Mouse (Mus musculus): ENCODE data around the gene Lrp6. TPM values are rescaled to one million over a fixed set of nuclear protein-coding genes. Genes with fewer than 3 reads are reported as not detected.

The Lrp6 gene
- polyA plus RNA-seq, 1 experiment from 2014 or later = 10.1 TPM

- Histone ChIP-seq H3K9me3 (ENCODE audit: low read length) (no peaks in the 10 kb centered on the region), H3K27me3 (ENCODE audit: insufficient read depth, low read length) (no peaks in the 10 kb centered on the region), H3K4me1 (ENCODE audit: insufficient read depth) (peaks cover 3% of the 10 kb centered on the region; the same call in 1 of the 2 replicates), H3K4me2 (ENCODE audit: low read depth, low read length) (no peak overlapping the region), H3K9ac (replicated peaks) (no peak overlapping the region), H3K36me3 (replicated peaks; ENCODE audit: insufficient read depth, low read length) (no peaks in the 10 kb centered on the region), H3K4me3 (ENCODE audit: low read depth, low read length) (no peak overlapping the region), H3K27ac (ENCODE audit: low read depth) (no peak overlapping the region)
- TF ChIP-seq EP300 (IDR thresholded peaks at IDR 0.05; ENCODE audit: low read depth) (no peak), CTCF (IDR thresholded peaks at IDR 0.05; ENCODE audit: low read depth) (no peak)
- DNase-seq = no peak
- WGBS (ENCODE audit: insufficient replicate concordance) = 71% methylated on average over 9 of the region's 9 CpGs
- no peak for ATAC-seq
These were observed 136.5 kb downstream of the Lrp6 start for GRCm38 (mm10) chr6:134430161-134430799.

DNA sequence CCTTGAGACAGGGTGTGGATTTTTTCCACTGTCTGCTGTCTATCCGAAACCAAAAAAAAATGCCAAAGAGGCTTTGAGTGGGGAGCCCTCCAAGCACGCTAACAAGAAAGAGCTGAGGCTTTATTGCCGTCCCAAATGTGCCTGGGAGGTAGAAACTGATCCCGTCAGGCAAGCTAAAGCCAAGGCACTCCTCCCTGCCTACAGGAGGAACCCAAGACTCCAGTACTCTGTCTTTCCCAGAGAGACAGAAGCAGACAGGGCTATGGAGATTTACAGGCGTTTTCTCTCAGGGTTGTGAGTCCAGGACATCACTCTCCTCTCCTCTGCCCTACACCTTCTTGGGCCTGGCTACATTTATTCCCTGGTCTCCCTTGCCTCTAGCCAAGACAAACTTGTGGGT lies 138.3 kb downstream of the Lrp6 start:
- no peak overlapping the region for H3K27ac ChIP-seq (ENCODE audit: low read depth)
- TF ChIP-seq EP300 (IDR thresholded peaks at IDR 0.05; ENCODE audit: low read depth) = no peak
- no peak for TF ChIP-seq CTCF (IDR thresholded peaks at IDR 0.05; ENCODE audit: low read depth)
- H3K9me3 ChIP-seq (ENCODE audit: low read length) = no peaks in the 10 kb centered on the region
- H3K4me2 ChIP-seq (ENCODE audit: low read depth, low read length) = no peak overlapping the region
- 78% methylated on average over 5 of the region's 5 CpGs for WGBS (ENCODE audit: insufficient replicate concordance)
- DNase-seq = no peak
- no peak overlapping the region for H3K9ac ChIP-seq (replicated peaks)
- no peak overlapping the region for H3K4me3 ChIP-seq (ENCODE audit: low read depth, low read length)
- H3K4me1 ChIP-seq (ENCODE audit: insufficient read depth) = peaks cover 4% of the 10 kb centered on the region; the same call in 1 of the 2 replicates
- H3K27me3 ChIP-seq (ENCODE audit: insufficient read depth, low read length) = no peaks in the 10 kb centered on the region
- no peak for ATAC-seq
- H3K36me3 ChIP-seq (replicated peaks; ENCODE audit: insufficient read depth, low read length) = no peaks in the 10 kb centered on the region

DNA sequence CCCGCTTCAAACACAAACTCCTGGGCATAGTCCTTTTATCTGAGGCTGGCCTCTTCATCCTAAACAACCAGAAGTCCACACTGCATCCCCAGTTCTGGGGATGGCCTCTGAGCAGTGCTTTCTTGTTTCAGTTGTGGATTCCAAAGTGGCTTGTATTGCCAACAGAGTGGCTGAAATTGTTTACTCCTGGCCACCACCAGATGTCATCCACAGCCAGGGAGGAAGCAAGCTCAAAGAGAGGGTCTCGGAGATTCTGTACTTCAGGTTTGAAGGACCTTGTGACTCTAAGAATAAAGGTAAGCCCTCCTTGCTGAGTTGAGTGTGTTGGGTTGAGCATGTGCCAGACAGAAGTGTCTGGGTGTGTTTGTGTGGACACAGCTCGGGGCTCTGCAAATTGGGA lies 139.6 kb downstream of the Lrp6 start:
- ATAC-seq = no peak
- H3K27ac ChIP-seq (ENCODE audit: low read depth) = no peak overlapping the region
- no peak overlapping the region for H3K4me3 ChIP-seq (ENCODE audit: low read depth, low read length)
- no peaks in the 10 kb centered on the region for H3K9me3 ChIP-seq (ENCODE audit: low read length)
- no peak for DNase-seq
- H3K4me1 ChIP-seq (ENCODE audit: insufficient read depth) = peaks cover 4% of the 10 kb centered on the region; the same call in 1 of the 2 replicates
- H3K27me3 ChIP-seq (ENCODE audit: insufficient read depth, low read length) = no peaks in the 10 kb centered on the region
- WGBS (ENCODE audit: insufficient replicate concordance) = 76% methylated on average over 3 of the region's 3 CpGs
- TF ChIP-seq CTCF (IDR thresholded peaks at IDR 0.05; ENCODE audit: low read depth) (peak; percentile 37), EP300 (IDR thresholded peaks at IDR 0.05; ENCODE audit: low read depth) (no peak)
- H3K9ac ChIP-seq (replicated peaks) = no peak overlapping the region
- H3K4me2 ChIP-seq (ENCODE audit: low read depth, low read length) = no peak overlapping the region
- H3K36me3 ChIP-seq (replicated peaks; ENCODE audit: insufficient read depth, low read length) = no peaks in the 10 kb centered on the region

- no peak overlapping the region for H3K9ac ChIP-seq (replicated peaks)
These were observed 141.5 kb downstream of the Lrp6 start for GRCm38 (mm10) chr6:134425216-134425717.

GRCm38 (mm10) chr6:134421921-134422320 lies 144.8 kb downstream of the Lrp6 start:
- Histone ChIP-seq H3K4me1 (ENCODE audit: insufficient read depth) (peaks cover 4% of the 10 kb centered on the region; the same call in 1 of the 2 replicates), H3K27ac (ENCODE audit: low read depth) (no peak overlapping the region), H3K4me2 (ENCODE audit: low read depth, low read length) (no peak overlapping the region), H3K9ac (replicated peaks) (no peak overlapping the region), H3K4me3 (ENCODE audit: low read depth, low read length) (no peak overlapping the region), H3K36me3 (replicated peaks; ENCODE audit: insufficient read depth, low read length) (no peaks in the 10 kb centered on the region), H3K27me3 (ENCODE audit: insufficient read depth, low read length) (no peaks in the 10 kb centered on the region), H3K9me3 (ENCODE audit: low read length) (no peaks in the 10 kb centered on the region)
- WGBS (ENCODE audit: insufficient replicate concordance) = 82% methylated on average over 6 of the region's 6 CpGs
- TF ChIP-seq CTCF (IDR thresholded peaks at IDR 0.05; ENCODE audit: low read depth) = no peak
- TF ChIP-seq EP300 (IDR thresholded peaks at IDR 0.05; ENCODE audit: low read depth) = no peak
- DNase-seq (no peak), ATAC-seq (no peak)

More at GRCm38 (mm10) chr6:134425216-134425717, 141.5 kb downstream of the Lrp6 start:
- H3K4me1 ChIP-seq (ENCODE audit: insufficient read depth) = peaks cover 4% of the 10 kb centered on the region; the same call in 1 of the 2 replicates
- H3K27me3 ChIP-seq (ENCODE audit: insufficient read depth, low read length) = no peaks in the 10 kb centered on the region
- no peak overlapping the region for H3K4me3 ChIP-seq (ENCODE audit: low read depth, low read length)
- no peak overlapping the region for H3K27ac ChIP-seq (ENCODE audit: low read depth)
- WGBS (ENCODE audit: insufficient replicate concordance) = 31% methylated on average over 11 of the region's 11 CpGs
- no peaks in the 10 kb centered on the region for H3K9me3 ChIP-seq (ENCODE audit: low read length)
- peak overlapping the region; percentile 31 for H3K4me2 ChIP-seq (ENCODE audit: low read depth, low read length)
- ATAC-seq = peak; percentile 84
- peak; percentile 45 for DNase-seq
- TF ChIP-seq EP300 (IDR thresholded peaks at IDR 0.05; ENCODE audit: low read depth) (no peak), CTCF (IDR thresholded peaks at IDR 0.05; ENCODE audit: low read depth) (peak; percentile 79)
- H3K36me3 ChIP-seq (replicated peaks; ENCODE audit: insufficient read depth, low read length) = no peaks in the 10 kb centered on the region

DNA sequence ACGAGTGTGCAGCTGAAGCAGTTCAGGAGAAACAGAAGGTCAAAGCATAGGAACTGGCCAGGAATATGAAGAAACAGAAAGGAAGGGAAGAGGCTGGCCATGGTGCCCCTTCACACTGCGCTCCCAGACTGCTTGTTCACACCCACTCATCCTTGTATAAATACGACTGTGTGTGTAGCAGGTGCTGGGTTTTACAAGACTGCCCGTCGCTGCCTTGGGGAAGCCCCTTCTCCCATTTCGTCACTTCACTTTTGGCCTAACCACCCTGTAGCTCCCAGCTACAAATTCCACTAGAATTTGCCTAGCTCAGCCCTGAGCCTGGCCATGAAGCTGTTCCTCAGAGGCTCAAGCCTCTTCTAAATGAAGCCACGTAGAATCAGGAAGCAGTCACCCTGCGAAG lies 146.4 kb downstream of the Lrp6 start:
- Histone ChIP-seq H3K9me3 (ENCODE audit: low read length) (no peaks in the 10 kb centered on the region), H3K27me3 (ENCODE audit: insufficient read depth, low read length) (no peaks in the 10 kb centered on the region), H3K36me3 (replicated peaks; ENCODE audit: insufficient read depth, low read length) (no peaks in the 10 kb centered on the region), H3K9ac (replicated peaks) (no peak overlapping the region), H3K4me1 (ENCODE audit: insufficient read depth) (peaks cover 2% of the 10 kb centered on the region; the same call in 1 of the 2 replicates), H3K27ac (ENCODE audit: low read depth) (no peak overlapping the region), H3K4me2 (ENCODE audit: low read depth, low read length) (no peak overlapping the region), H3K4me3 (ENCODE audit: low read depth, low read length) (no peak overlapping the region)
- ATAC-seq = no peak
- 64% methylated on average over 8 of the region's 8 CpGs for WGBS (ENCODE audit: insufficient replicate concordance)
- TF ChIP-seq CTCF (IDR thresholded peaks at IDR 0.05; ENCODE audit: low read depth) (no peak), EP300 (IDR thresholded peaks at IDR 0.05; ENCODE audit: low read depth) (no peak)
- no peak for DNase-seq
